Mouse (Mus musculus): ENCODE data around the gene Gm39566. TPM values are rescaled to one million over a fixed set of nuclear protein-coding genes. Genes with fewer than 3 reads are reported as not detected.

Gene Gm39566
- polyA plus RNA-seq, 1 experiment from 2014 or later: not detected

DNA sequence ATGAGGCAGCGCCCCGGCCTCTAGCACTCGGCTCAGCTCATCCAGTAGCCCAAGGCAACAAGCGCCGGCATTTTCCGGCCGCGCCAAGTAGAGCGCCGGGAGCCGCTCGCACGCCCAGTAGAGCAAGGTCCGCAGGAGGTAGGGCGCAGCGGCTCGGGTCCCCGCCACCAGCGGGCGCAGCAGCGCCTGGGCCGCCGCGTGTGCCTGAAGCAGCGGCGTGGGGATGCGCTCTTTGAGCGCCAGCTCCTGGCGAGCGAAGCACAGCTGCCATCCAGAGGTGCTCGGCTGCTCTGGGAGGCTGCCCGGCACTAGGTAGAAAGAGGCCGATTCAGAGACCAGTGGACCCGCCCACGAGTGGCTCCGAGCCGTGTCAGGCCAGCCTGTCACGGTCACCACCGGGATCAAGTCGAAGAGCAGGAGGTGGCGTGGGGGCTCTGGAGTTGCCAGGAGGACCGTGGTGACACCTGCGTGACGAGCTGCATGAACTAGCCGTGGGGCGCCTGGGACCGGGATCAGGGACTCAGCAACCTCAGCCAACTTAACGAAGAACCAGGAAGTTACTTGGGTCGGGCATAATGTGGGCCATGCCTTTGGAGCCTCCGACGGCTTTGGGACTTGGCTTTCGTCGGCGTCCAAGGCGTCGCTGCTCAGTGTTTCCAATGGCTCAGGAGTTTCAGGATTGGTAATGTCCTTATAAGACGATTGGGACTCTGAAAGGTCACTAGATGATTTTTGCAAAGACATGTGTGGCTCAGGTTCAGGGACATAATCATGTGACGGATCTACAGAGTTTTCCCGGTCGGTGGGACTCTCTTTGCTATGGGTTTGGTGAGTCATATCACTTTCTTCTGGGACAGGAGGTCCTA is 11.1 kb downstream of the Gm39566 start:
- Histone ChIP-seq H3K4me3 (peak overlapping the region; percentile 54), H3K36me3 (ENCODE audit: poor library complexity, severe bottlenecking) (no peaks in the 10 kb centered on the region), H3K27ac (no peak overlapping the region), H3K4me1 (peaks cover 57% of the 10 kb centered on the region), H3K4me2 (peak overlapping the region; percentile 97), H3K27me3 (peaks cover 50% of the 10 kb centered on the region), H3K9me3 (replicated peaks) (0 out of 2 replicates have a peak, but pooled peaks cover 5% of the 10 kb centered on the region), H3K9ac (peak overlapping the region; percentile 76)
- peak; percentile 22; the same call in 1 of the 2 replicates for ATAC-seq
- under 1% methylated on average over 60 of the region's 60 CpGs for WGBS

DNA sequence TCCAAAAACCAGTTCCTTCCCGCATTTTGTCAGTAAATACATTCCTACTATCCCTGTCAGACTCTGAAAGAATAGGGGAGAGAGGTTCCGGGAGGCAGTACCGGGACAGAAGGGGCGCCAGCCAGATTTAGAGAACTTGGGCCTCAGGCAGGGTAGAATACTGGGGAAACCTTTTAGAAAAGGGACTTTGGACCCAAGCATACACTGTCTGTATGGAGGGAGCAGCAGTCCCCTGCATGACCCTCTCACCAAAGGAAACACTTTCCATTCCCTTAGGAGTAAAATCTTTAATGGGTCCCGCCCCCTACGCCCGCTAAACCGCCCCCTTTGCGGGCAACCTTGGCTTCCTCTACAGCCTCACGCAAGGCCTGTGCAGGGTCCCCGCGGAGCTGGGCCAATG is 11.8 kb downstream of the Gm39566 start:
- H3K27ac ChIP-seq: no peak overlapping the region
- H3K27me3 ChIP-seq: peaks cover 50% of the 10 kb centered on the region
- H3K4me3 ChIP-seq: peak overlapping the region; percentile 54
- peaks cover 64% of the 10 kb centered on the region for H3K4me1 ChIP-seq
- 0 out of 2 replicates have a peak, but pooled peaks cover 5% of the 10 kb centered on the region for H3K9me3 ChIP-seq (replicated peaks)
- H3K9ac ChIP-seq: peak overlapping the region; percentile 76
- ATAC-seq: peak; percentile 4; the same call in 1 of the 2 replicates
- 1% methylated on average over 12 of the region's 12 CpGs for WGBS
- peak overlapping the region; percentile 97 for H3K4me2 ChIP-seq
- H3K36me3 ChIP-seq (ENCODE audit: poor library complexity, severe bottlenecking): no peaks in the 10 kb centered on the region

DNA sequence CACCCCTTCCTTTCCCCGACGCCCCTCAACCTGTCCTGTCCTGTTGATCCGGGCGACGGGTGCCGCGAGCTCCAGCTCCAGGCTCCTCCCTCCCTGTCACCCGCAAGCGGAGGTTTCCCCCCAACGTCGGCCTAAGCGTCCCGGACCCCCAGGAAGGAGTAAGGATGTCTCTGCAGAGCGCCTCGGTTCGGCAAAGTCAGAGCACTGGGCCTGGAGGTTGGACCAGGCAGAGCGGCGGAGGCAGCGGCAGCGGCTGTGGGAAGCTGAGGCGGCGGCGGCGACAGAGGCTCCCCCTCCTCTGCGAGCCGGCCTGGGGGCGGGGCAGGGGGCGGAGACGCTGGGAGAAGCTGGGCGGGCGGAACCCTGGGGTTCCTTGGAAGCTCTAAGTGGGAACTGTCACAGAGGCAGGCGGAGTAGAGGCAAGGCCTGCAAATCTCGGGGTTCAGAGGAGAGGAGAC is 12.4 kb downstream of the Gm39566 start:
- Histone ChIP-seq H3K4me1 (peaks cover 64% of the 10 kb centered on the region), H3K4me3 (peak overlapping the region; percentile 54), H3K27me3 (peaks cover 51% of the 10 kb centered on the region), H3K27ac (peak overlapping the region; percentile 8), H3K9me3 (replicated peaks) (0 out of 2 replicates have a peak, but pooled peaks cover 5% of the 10 kb centered on the region), H3K9ac (peak overlapping the region; percentile 76), H3K36me3 (ENCODE audit: poor library complexity, severe bottlenecking) (no peaks in the 10 kb centered on the region), H3K4me2 (peak overlapping the region; percentile 97)
- under 1% methylated on average over 33 of the region's 33 CpGs for WGBS
- ATAC-seq: peak; percentile 57

DNA sequence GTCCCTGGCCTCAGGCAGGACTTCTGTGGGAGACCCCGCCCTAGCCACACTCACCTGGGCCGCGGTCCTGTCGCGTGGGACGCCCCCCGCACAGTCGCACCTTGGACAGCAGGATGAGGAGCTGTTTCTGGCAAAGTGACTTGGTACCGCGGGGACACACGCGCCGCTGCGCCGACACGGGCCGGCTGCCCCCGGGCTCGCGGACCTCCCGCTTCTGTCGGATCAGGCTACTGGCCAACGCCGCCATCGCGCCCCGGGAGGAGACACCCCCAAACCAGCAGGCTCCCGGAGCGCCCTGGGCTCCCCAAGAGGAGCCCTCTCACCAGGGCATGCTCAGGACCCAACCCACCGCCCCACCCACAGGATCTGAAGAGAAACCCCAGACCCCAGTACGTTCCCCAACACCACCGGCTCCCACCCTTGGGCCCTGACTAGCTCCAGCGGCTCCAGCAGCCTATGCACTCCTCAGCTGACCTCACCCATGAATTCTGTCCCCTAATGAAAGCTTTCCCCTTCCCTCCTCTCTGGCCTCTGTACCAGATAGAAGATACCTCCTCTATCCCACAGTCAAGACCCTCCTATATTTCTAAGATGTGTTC is 13.6 kb downstream of the Gm39566 start, which contains the start of gene Fgf11:
Fgf11 (minus strand) TSS at position 479 of the 599 bp plus-strand sequence.
- Histone ChIP-seq H3K27me3 (peaks cover 56% of the 10 kb centered on the region), H3K4me3 (peak within 1 kb of the TSS; percentile 54), H3K4me1 (peaks cover 64% of the 10 kb centered on the region), H3K27ac (peak within 1 kb of the TSS; percentile 91), H3K9ac (peak within 1 kb of the TSS; percentile 76), H3K4me2 (peak within 1 kb of the TSS; percentile 97), H3K9me3 (replicated peaks) (0 out of 2 replicates have a peak, but pooled peaks cover 2% of the 10 kb centered on the region), H3K36me3 (ENCODE audit: poor library complexity, severe bottlenecking) (no peaks in the 10 kb centered on the region)
- 2% methylated on average over 32 of the region's 33 CpGs for WGBS
- no peak for ATAC-seq

DNA sequence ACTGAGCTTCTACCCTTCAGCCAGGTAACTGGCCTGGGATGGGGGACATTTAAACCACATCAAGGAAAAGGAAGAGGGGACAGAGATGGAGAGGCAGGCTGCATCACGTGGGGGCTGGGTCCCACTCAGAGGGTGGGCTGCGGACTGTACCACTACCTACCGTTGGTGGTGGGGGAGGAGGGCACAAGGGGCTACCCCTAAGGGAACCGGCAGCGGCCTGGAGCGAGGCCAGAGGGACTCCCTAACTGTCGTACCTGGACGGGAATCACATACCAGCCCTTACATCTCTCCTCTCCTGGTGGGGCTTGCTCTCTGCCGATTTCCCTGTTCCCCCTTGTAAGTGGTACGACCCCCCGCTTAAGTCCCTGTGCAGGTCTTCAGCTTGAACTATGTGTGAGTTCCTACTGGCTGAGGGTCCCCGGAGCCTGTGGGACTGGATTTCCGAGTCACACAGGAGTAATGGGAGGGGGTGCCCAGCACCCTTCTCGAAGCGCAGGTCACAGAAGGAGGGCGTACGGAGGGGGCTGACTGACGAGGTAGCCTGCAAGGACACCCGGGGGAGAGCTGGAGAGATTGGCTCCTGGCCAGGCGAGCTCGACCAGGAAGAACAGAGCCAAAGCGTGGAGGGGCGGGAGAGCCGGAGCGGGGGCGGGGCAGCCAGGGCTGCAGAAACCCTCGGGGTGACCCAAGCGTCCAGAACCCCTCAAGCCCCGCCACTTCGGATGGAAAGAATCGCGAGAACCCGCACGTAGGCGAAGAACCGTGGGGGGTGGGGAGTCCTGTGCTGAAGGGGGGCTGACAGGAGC is 14.5 kb downstream of the Gm39566 start:
- H3K27me3 ChIP-seq: peaks cover 51% of the 10 kb centered on the region
- WGBS: 1% methylated on average over 32 of the region's 36 CpGs
- no peaks in the 10 kb centered on the region for H3K36me3 ChIP-seq (ENCODE audit: poor library complexity, severe bottlenecking)
- ATAC-seq: peak; percentile 80
- peak overlapping the region; percentile 97 for H3K4me2 ChIP-seq
- no peaks in the 10 kb centered on the region for H3K9me3 ChIP-seq (replicated peaks)
- peak overlapping the region; percentile 54 for H3K4me3 ChIP-seq
- H3K9ac ChIP-seq: peak overlapping the region; percentile 76
- peaks cover 69% of the 10 kb centered on the region for H3K4me1 ChIP-seq
- peak overlapping the region; percentile 91 for H3K27ac ChIP-seq

DNA sequence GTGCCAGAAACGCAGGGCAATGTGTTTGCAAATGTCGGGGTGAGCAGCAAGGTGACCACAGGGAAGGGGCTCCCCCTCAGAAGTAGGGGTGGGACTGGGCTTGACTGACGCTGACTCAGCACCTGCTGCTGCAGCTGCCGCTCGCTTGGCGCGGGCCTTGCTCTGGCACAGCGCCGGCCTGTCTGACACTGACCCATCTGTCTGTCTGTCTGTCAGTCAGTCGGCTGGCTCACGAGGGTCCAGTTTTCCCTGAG is 15.0 kb downstream of the Gm39566 start:
- Histone ChIP-seq H3K9me3 (replicated peaks) (no peaks in the 10 kb centered on the region), H3K27me3 (peaks cover 46% of the 10 kb centered on the region), H3K27ac (peak overlapping the region; percentile 91), H3K4me3 (peak overlapping the region; percentile 54), H3K9ac (peak overlapping the region; percentile 76), H3K4me1 (peaks cover 72% of the 10 kb centered on the region), H3K36me3 (ENCODE audit: poor library complexity, severe bottlenecking) (no peaks in the 10 kb centered on the region), H3K4me2 (peak overlapping the region; percentile 97)
- WGBS: 2% methylated on average over 11 of the region's 11 CpGs
- ATAC-seq: peak; percentile 44

DNA sequence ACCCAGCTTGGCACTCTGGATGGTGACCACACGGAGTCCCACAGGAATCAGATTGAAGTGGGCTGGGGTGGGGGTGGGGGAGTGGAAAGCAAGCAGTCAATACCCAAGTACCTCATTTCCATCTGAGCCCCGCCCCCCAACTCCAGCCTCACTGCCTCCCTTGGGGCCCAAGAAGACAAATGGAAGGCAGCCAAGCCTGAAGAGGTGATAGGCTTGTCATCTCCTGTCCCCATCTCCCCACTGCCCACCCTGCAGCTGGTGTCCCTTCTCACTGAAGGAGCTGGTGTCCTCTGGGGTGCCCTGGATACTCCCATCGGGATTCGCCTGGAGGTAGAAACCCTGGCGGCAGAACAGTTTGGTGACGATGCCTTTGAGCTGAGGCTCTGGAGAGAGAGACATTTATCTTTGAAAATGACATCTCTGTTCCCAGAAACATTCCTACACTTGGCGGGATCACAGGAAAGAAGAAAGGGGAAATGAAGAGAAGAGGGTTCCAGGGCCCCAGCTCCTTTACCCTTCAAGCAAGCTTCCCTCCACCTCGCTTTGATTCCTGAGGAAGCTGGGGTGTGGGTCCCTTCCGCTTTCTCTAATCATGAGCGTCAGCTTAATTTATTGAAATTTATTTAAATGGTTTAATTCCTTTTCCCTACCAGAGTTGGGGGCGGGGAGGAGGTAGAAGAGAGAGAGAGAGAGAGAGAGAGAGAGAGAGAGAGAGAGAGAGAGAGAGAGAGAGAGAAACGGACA is 15.5 kb downstream of the Gm39566 start:
- Histone ChIP-seq H3K4me1 (peaks cover 69% of the 10 kb centered on the region), H3K4me3 (peak overlapping the region; percentile 54), H3K4me2 (peak overlapping the region; percentile 97), H3K27ac (peak overlapping the region; percentile 91), H3K9ac (peak overlapping the region; percentile 76), H3K27me3 (peaks cover 41% of the 10 kb centered on the region), H3K36me3 (ENCODE audit: poor library complexity, severe bottlenecking) (no peaks in the 10 kb centered on the region), H3K9me3 (replicated peaks) (no peaks in the 10 kb centered on the region)
- WGBS: 18% methylated on average over 12 of the region's 12 CpGs
- ATAC-seq: no peak

DNA sequence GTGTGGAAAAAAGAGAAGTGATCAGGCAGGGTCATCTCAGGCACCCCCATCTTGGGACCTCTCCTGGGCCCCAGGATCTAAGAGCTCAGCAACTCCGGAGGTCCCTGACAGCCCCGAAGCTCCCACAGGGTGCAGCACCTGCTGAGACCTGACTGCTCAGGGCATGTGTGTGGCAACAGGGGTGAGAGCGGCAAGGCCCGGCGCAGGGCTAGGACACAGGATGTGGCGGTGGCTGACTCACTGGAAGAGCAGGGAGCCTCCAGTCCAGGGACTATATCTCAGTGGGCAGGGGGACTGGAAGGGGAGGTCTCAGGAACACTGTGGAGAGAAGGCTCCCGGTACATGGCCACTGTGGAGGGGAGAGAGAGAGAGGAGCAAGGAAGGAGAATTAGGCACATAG is 17.2 kb downstream of the Gm39566 start:
- no peak overlapping the region for H3K4me3 ChIP-seq
- no peak overlapping the region for H3K27ac ChIP-seq
- peaks cover 52% of the 10 kb centered on the region for H3K4me1 ChIP-seq
- H3K36me3 ChIP-seq (ENCODE audit: poor library complexity, severe bottlenecking): no peaks in the 10 kb centered on the region
- H3K9me3 ChIP-seq (replicated peaks): no peaks in the 10 kb centered on the region
- H3K9ac ChIP-seq: no peak overlapping the region
- 83% methylated on average over 7 of the region's 7 CpGs for WGBS
- H3K27me3 ChIP-seq: peaks cover 43% of the 10 kb centered on the region
- H3K4me2 ChIP-seq: peak overlapping the region; percentile 1; the same call in 1 of the 2 replicates
- ATAC-seq: no peak

DNA sequence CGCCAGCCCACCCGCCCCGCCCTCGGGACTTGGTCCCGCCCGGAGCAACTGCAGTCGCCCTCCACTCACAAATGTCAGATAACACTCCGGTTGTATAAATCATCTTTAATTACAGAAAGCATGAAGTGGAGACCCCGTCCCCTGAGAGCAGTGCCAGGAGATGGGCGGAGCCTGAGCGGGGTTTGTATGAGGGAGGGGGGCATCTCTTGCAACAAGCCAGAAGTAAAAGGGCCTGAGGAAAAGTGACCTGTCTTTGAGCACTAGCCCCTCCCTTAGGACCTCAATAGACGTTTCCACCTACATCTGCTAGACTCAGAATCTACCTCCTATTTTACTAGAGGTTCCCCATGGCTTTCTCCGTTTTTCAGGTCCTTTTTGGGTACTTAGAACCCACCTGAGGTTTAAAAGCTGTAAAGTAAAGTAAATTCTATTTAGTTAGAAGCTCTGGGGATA is 19.1 kb downstream of the Gm39566 start:
- WGBS: 4% methylated on average over 13 of the region's 13 CpGs
- H3K27me3 ChIP-seq: peaks cover 35% of the 10 kb centered on the region
- no peak for ATAC-seq
- H3K4me3 ChIP-seq: peak overlapping the region; percentile 42
- H3K27ac ChIP-seq: no peak overlapping the region
- H3K36me3 ChIP-seq (ENCODE audit: poor library complexity, severe bottlenecking): no peaks in the 10 kb centered on the region
- H3K9ac ChIP-seq: peak overlapping the region; percentile 53; the same call in 1 of the 2 replicates
- no peaks in the 10 kb centered on the region for H3K9me3 ChIP-seq (replicated peaks)
- H3K4me1 ChIP-seq: peaks cover 34% of the 10 kb centered on the region
- H3K4me2 ChIP-seq: peak overlapping the region; percentile 73

DNA sequence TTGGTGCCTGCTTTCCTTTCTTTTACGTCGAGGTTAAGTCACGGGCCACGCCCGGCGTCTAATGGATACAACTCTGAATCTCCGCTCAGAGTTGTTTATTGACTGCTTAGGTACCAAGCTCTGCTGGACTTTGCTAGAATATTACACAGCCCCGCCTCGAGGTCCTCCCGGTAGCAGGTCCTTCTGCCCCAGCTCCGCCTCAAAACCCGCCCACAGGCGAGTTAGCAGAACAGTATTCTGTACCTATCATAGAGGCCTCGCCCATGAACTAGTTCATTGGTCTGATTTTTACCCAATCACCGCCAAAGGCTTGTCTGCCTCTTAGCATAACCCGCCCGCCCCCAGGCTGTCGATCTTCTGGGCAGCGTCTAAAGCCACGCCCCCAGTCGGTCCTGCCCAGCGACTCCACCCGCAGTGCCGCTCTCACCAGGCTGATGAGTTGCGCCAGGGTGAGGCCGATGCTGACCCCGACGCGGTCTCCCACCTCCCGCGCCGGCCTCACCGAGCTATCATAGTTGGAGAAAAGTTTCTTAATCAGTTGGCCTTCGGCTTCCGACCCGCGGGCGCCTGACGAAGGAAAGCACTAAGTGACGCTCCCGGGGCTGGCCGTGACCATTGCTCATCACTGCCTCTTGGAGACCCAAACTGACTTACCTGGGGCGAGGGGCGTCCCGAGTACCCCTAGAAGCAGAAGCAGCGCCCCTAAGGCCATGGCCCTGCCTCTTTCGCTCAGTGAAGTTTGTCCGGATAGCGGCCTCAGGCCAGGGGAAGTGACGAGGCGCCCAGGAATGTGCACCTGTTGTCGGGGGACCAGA is 19.7 kb downstream of the Gm39566 start, which contains the start of gene Chrnb1:
Chrnb1 (minus strand) TSS at position 776 of the 815 bp plus-strand sequence.
- peak within 1 kb of the TSS; percentile 53 for H3K9ac ChIP-seq
- peaks cover 35% of the 10 kb centered on the region for H3K27me3 ChIP-seq
- WGBS: 2% methylated on average over 52 of the region's 52 CpGs
- no peaks in the 10 kb centered on the region for H3K9me3 ChIP-seq (replicated peaks)
- peak within 1 kb of the TSS; percentile 73 for H3K4me2 ChIP-seq
- H3K36me3 ChIP-seq (ENCODE audit: poor library complexity, severe bottlenecking): no peaks in the 10 kb centered on the region
- H3K4me3 ChIP-seq: peak within 1 kb of the TSS; percentile 42
- peak; percentile 96 for ATAC-seq
- H3K4me1 ChIP-seq: peaks cover 31% of the 10 kb centered on the region
- no peak within 1 kb of the TSS for H3K27ac ChIP-seq
